Mouse (Mus musculus): ENCODE data around the gene Cnih4. TPM values are rescaled to one million over a fixed set of nuclear protein-coding genes. Genes with fewer than 3 reads are reported as not detected.

Cnih4 gene
- total RNA-seq, 2 experiments from 2014 or later: 86.6 to 109 TPM

GRCm38 (mm10) chr1:181210601-181211402 lies 66.3 kb downstream of the Cnih4 start:
- peak; percentile 37 for ATAC-seq (replicated peaks; ENCODE audit: poor library complexity, severe bottlenecking)

- no peak for ATAC-seq (replicated peaks; ENCODE audit: poor library complexity, severe bottlenecking)
Measured at GRCm38 (mm10) chr1:181211403-181211919, 67.0 kb downstream of the Cnih4 start.

- peak; percentile 87 for ATAC-seq (replicated peaks; ENCODE audit: poor library complexity, severe bottlenecking)
Measured at GRCm38 (mm10) chr1:181211920-181212633, 67.6 kb downstream of the Cnih4 start, which contains the start of gene Wdr26. Wdr26 (minus strand) TSS chr1:181212001.

GRCm38 (mm10) chr1:181214296-181215035 lies 70.0 kb downstream of the Cnih4 start:
- no peak for ATAC-seq (replicated peaks; ENCODE audit: poor library complexity, severe bottlenecking)

GRCm38 (mm10) chr1:181216315-181216714 lies 71.8 kb downstream of the Cnih4 start:
- no peak for ATAC-seq (replicated peaks; ENCODE audit: poor library complexity, severe bottlenecking)

Other genes with a start within 250 kb of the Cnih4 start
- gene Pycr2, start 240.4 kb upstream of the Cnih4 start, total RNA-seq (2014; fragmentation: Nextera tagmentation): 48.7 and 53.2 TPM in 2 replicates
- gene Pycr2, start 240.4 kb upstream of the Cnih4 start, total RNA-seq (2017): 27.8 and 28.4 TPM in 2 replicates
- gene Lefty1, start 209.7 kb upstream of the Cnih4 start, total RNA-seq (2014; fragmentation: Nextera tagmentation): 1.5 TPM in 1 of 2 replicates, not detected in the other
- 0.47 TPM in 1 of 2 replicates, not detected in the other for gene Lefty1, start 209.7 kb upstream of the Cnih4 start, total RNA-seq (2017)
- gene Tmem63a, start 202.3 kb upstream of the Cnih4 start, total RNA-seq (2014; fragmentation: Nextera tagmentation): 29.5 and 36.9 TPM in 2 replicates
- 14.8 and 16.1 TPM in 2 replicates for gene Tmem63a, start 202.3 kb upstream of the Cnih4 start, total RNA-seq (2017)
- gene Ephx1, start 123.8 kb upstream of the Cnih4 start, total RNA-seq (2014; fragmentation: Nextera tagmentation): not detected in 2 replicates
- gene Ephx1, start 123.8 kb upstream of the Cnih4 start, total RNA-seq (2017): 0.13 and 2.1 TPM in 2 replicates
- gene 9130409I23Rik, start 93.5 kb upstream of the Cnih4 start, total RNA-seq (2014; fragmentation: Nextera tagmentation): not detected in 2 replicates
- not detected in 2 replicates for gene 9130409I23Rik, start 93.5 kb upstream of the Cnih4 start, total RNA-seq (2017)
- 43.2 and 52.6 TPM in 2 replicates for gene Nvl, start 489 bp upstream of the Cnih4 start, total RNA-seq (2014; fragmentation: Nextera tagmentation)
- 24.9 and 26.2 TPM in 2 replicates for gene Nvl, start 489 bp upstream of the Cnih4 start, total RNA-seq (2017)
- gene Wdr26, start 67.3 kb downstream of the Cnih4 start, total RNA-seq (2014; fragmentation: Nextera tagmentation): 92.9 and 128 TPM in 2 replicates
- 93.0 and 101 TPM in 2 replicates for gene Wdr26, start 67.3 kb downstream of the Cnih4 start, total RNA-seq (2017)
- not detected in 2 replicates for gene Cnih3, start 207.9 kb downstream of the Cnih4 start, total RNA-seq (2014; fragmentation: Nextera tagmentation)
- not detected in 2 replicates for gene Cnih3, start 207.9 kb downstream of the Cnih4 start, total RNA-seq (2017)

All from granulocyte monocyte progenitor cell, adult 5-6 weeks (primary cell).